Mouse (Mus musculus) frontal cortex, postnatal 36 days (tissue): ENCODE data around the gene Cyfip2.
A peak's percentile ranks its signal among the peaks of the same experiment; 100 is the strongest.
"Not testable (repeated sequence)": the region's sequence is repeated elsewhere in the genome, so short reads cannot be mapped to it uniquely, and the experiment has no call there.

Source experiments
- DNase-seq, 2 experiments: peaks; one replicate each; pipeline ENCODE4 v3.0.0; 2022; ENCODE audit warnings: low spot score in 2 of 2

Cyfip2 gene

GRCm38 (mm10) chr11:46188283-46188682 lies 124.4 kb downstream of the Cyfip2 start:
- no peak for DNase-seq

- peak; percentile 62 to 64 for DNase-seq
These were observed 127.2 kb downstream of the Cyfip2 start for GRCm38 (mm10) chr11:46185486-46185885.

DNA sequence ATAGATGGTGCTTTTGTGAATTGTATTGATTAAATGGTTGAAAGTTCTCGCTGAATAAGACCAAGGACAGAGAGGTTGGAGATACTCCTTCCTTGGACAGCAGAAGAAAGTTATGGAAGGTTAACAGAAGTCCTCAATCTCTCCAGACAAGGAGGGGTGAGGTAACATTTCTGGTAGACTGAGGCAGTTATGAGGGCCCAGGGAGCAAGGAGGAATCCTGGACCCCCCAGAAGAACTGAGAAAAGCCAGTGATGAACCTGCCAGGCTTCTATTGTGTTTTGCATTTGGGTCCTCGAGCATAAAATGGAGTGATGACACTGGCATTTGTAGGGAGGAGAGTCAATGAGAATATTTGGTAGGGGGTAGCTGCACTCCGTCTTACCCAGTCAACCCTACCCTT lies 127.7 kb downstream of the Cyfip2 start:
- DNase-seq = no peak

DNA sequence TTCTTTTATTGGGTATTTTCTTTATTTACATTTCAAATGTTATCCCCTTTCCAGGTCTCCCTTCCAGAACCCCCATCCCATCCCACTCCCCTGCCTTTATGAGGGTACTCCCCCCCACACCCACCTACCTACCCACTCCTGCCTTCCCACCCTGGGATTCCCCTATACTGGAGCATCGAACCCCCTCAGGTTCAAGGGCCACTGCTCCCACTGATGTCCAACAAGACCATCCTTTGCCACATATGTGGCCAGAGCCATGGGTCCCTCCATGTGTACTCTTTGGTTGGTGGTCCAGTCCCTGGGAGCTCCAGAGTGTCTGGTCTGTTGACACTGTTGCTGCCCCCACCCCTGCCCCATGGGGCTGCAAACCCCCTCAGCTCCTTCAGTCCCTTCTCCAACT lies 130.6 kb downstream of the Cyfip2 start:
- DNase-seq = not testable (repeated sequence)

GRCm38 (mm10) chr11:46177246-46178043 lies 135.2 kb downstream of the Cyfip2 start:
- no peak for DNase-seq

DNA sequence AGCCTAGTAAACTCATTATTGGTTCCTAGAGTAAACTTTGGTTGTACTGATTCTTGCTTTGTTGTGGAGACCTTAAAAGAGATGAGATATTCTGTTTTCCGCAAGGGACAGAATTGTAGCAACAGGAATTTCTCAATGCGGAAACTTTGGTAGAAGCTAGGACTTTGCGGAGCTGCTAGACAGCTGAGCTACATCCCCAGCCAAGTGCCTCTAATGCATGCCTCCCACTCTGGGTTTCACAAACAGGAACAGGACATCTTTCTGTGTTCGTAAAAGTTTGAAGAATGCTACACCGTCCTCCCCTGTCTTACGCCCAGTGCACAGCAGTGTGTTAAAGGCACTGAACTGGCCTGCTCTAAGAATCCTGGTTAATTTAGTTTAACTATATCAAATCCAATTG lies 136.5 kb downstream of the Cyfip2 start:
- no peak for DNase-seq

DNA sequence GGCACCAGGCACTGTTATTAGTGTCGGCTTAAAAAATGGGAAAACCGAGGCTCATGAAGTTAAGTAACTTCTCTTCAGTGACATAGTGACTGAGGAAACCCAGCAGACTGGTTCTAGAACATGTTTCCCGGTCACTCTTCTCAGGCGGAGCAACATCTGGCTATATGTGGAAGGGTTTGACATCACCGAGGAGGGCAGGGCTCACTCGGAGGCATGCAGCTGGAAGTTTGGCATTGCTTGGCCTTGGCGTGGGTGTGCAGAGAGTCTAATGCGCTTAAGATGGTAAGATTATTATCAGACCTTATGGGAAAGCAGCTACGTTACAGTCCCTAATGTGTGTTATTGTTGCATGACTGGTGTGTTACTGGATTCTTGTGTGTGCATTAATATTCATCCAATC lies 140.5 kb downstream of the Cyfip2 start:
- no peak for DNase-seq

DNA sequence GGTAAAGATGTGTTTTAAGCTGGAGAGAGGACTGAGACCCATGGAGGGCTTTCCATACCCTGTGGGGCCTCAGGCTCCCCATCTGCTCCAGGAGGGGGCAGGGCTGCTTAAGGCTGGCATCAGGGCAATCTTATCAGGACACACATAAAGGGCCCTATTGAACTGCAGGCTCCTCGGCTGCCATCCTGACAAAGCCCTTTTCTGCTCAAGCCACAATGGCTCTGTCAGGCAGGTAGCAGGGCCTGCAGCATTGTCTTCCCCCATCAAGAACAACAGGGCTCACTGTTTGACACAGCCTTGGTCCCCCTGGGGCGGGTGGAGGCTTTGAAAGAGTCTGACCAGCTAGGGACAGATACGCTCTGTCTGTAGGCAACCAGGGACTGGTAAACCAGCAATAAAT lies 142.8 kb downstream of the Cyfip2 start:
- no peak for DNase-seq

DNA sequence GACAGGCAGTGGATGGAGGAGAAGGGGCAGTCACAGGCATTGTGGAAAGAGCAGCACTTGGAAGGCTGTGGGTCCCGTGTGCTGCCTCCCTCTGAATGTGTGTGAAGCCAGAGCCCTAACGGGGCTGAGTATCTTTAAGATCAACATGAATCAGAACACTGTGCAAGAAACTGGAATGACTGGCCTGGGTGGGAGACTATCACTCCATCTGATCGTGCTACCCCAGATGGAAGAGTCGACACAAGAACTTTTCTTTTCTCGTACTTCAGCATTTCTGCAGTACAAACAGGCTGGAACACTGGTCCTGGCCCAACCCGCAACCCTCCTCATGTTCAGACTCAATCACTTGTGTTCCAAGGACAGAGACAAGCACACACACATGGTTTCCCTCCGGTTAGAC lies 144.2 kb downstream of the Cyfip2 start:
- DNase-seq = no peak

DNA sequence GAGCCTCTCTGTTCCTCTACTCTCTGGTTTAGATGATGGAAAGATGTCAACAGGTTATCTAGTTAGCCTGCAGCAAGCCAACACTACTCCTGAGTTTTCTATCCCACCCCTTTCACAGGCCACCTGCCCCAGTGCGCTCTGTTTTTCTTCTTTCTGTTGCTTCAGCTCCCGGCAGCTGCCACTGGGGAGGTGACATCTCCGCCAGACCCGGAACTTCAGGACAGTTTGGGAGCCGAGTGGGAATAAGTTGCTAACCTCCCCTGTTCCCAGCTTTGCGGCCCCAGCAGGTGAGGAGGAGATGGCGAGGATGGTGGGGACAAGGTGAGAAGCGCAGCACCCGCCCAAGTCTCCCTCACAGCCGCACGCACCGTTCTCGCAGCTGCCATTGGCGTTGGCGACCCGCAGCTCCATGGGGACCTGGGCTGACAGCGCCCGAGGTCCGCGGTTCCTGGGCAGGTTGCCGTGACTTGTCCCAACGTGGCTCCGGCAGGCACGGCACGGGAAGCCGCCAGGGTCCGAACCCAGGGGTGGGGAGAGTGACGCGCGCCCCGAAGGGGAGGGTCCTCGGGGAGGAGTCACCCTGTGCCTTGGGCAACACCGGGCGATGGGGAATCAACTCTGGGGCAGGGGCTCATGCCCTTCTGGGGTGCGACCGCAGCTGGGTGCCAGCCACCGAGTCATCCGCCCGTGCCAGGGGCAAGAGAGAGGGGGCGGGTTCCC lies 146.6 kb downstream of the Cyfip2 start, which contains the start of gene Nipal4:
Nipal4 (minus strand) TSS at position 643 of the 720 bp plus-strand sequence.
- DNase-seq = no peak

- no peak for DNase-seq
These were observed 155.2 kb downstream of the Cyfip2 start for GRCm38 (mm10) chr11:46157462-46157861.

GRCm38 (mm10) chr11:46156945-46157344 lies 155.7 kb downstream of the Cyfip2 start:
- DNase-seq = peak; percentile 27 to 57

DNA sequence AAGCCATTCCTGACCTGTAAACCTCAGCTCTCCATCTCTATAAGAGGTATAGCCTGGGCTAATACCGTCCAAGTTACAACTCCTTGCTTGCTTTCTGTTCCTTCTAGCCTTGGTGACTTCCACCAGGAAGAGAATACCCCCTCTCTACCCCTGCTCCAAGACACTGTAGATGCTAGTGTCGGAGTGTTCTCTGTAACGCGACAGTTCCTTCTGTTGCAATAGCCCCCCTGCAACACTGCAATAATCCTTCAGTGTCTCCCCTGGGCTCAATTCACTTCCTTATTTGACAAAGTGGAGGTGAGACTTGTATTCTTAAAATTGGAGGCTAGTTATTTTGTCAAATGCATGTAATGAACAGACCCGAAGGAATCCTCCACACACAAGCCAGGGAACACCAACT lies 166.0 kb downstream of the Cyfip2 start:
- no peak for DNase-seq

DNA sequence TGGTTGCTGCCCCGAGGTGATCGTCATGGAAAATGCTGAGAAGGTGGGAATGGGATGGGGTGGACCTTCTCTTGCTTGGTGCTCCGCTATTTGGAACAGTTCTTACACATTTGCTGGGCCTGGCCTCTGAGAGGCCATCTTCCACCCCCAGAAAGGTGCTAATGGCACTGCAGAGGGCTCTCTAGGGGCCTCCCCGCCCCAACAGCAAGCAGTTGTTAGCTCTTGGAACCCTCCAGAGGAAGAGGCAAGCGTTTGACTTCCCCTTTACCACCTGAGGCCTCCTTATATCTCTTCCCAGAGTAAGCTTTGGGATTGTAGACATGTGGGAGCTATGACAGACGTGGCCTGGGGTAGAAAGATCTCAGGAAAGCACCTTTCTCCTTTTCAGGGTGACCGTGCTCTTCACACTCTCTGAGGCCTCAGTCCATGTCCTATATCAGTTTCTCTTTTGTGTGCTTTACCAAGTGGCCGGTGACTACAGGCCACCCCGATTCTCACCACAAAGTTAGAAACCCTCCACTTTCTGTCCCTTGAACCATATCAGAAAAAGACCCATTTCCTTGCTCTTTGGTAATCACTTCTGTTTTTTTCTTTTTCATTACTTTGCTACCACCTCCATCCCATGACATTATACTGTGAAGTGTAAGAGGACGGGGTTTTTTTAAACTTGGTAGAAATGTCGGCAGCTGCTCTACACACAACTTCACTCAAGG lies 167.3 kb downstream of the Cyfip2 start:
- DNase-seq = no peak
